Mouse (Mus musculus) lung, postnatal 14 days (tissue): ENCODE results near the gene Ldlrad3.
A peak's percentile ranks its signal among the peaks of the same experiment; 100 is the strongest.

Experiments used
- DNase-seq: peaks from one replicate; pipeline ENCODE4 v3.0.0; 2021

The Ldlrad3 gene

DNA sequence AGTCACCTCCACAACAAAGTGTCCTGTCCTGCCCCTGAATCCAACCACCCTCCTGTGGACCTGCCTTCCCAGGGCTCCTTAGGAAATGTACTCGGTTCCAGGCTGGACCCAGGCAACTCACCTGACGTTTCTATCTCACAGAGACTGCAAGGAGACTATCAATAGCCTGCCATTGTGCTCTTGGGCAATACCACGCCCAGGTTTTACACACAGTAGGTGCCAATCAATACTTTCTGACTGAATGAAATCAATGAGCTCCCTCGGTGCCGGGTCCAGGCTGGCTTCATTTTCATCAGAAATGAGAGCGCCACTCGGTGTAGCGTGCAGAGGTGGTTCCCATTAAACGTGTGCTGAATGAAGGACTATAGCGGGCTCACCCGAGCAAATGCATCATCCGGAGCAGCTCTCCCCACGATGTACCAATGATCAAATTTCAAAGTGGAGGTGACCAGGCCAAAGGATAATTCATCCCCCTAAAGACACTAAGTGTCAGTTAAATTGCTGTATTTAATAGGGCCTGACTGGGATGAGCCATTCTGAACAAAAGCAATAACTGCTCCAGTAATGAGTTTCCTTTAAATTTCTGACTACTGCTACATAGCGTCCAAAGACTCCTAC lies 43.4 kb downstream of the Ldlrad3 start:
- DNase-seq, result no peak

DNA sequence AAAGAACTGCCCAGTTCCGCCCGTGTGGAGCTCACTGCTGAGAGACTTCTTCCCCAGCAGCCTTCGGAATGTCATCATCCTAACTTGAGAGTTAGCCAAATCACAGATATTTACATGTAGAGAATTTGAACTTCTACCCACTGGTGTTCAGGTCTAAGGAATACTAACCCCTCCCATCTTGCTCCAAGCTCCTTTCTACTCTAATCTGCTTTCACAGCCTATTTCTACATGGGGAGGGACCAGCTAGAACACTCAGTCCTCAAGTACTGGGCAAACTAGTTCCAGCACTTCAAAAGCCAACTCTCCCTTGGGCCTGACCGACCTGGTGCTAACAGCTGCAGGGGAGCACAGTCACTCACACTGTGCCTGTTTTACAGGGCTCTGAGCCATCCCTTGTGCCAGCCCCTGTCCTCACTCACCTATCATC lies 44.0 kb downstream of the Ldlrad3 start:
- DNase-seq, result peak; percentile 51

DNA sequence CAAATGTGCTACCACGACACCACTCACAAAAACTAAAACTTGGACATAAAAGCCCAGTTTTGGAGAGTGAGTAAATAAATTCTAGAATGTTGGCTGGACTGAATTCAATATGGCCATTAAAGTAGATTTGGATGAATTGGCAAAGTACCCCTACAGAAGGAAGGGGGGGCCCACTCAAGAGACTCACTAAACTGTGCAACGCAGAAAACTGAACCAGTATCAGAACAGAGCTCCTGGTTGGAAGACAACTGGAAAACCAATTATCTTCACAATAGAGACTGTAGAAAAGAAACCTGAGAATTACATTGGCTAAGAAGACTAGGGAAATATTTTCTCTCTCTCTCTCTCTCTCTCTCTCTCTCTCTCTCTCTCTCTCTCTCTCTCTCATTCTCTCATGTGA lies 45.0 kb downstream of the Ldlrad3 start:
- no peak for DNase-seq

DNA sequence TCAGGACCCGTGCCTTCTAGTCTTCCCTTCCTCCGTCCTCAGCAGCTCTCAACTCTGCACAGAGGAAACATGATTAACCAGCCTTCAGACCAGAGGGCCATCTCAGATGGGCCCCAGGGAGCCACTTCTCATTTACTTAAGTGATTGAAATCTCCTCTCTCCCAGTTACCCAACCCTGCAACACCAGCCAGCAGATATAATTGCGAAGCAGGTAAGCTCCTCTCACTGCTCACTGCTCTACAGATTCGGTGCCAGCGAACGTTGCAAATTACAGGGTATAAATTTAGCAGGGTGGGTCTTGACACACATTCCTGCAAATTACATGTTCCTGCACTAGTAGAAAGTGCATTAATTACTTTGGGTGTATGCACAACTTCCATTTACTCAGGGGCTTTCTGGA lies 48.3 kb downstream of the Ldlrad3 start:
- DNase-seq, result no peak

DNA sequence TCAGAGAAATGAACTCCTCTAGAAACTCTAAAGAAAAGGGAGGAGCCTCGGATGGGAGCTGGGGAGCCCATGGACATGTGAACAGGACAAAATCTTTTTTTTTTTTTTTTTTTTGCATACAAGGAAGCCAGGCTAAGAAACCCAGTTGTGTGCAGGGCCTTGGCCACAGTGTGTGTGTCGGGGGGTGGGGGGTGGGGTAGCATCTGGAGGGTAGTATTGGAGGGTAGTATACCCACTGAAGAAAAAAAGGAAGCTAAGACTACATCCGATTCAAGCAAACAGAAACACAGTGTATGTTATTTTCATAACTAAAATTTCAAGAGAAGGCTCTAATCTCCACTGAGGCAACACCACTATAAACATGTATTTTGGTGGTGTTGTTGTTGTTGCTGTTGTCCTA lies 50.0 kb downstream of the Ldlrad3 start:
- DNase-seq, result no peak

DNA sequence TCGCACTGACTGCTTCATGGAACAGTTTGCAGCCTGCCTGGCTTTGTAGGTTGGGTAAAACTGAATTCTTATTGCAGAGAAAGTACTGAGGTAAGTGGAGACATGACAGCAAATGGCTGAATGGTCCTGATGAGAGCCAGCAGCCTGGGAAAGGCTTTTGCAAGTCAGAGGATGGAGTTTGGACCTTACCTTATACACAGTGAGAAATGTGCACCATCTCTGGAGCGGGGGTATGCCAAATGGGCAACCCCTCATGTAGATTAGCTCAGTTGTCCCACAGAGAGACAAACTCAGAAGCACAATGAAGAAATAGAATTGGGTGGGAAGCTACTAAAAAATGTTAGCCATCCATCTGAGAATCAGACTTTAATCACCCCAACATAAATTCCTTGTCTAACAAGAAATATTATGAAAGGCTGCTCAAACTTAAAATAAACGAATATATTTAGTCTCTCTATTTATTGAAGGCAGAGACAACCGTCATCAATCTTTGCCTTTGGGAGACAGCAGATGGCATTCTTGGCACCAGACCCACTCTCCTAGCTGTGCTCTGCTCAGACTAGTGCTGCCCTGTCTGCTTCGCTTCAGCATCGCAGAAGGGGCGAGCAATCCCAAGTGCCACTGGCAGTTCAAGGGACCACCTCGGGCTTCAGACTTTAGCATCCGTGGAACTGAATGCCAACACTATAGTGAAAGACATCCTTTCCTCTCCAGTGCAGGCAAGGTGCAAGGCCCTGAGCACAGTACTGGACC lies 51.5 kb downstream of the Ldlrad3 start:
- DNase-seq, result no peak

DNA sequence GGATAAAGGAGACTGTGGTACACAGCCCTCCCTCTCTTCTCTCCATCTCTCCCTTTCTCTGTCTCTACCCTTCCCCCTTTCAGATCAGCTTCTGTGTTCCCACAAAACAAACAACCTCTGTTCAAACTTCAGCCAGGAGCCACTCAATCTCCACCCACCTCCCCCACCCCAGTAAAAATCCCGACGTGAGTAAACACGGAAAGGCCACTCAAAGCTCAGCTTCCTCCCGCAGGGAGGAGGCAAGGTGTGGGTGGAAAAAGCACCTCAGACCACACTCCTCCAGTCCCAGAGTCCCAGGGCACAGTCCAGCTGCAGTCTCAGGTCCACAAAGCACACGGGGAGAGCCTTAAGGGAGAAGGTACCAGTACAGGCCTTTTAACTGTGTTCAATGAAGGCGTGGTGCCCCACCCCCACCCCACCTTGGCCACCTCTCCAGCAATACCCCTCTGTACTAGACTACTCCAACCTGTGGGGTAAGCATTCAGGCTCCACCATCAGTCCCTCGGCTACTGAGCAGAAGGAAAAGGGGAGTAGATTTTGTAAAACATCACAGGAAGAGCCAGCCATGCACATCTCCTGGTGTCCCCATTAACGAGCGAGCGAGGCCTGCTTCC lies 53.1 kb downstream of the Ldlrad3 start:
- peak; percentile 18 for DNase-seq

DNA sequence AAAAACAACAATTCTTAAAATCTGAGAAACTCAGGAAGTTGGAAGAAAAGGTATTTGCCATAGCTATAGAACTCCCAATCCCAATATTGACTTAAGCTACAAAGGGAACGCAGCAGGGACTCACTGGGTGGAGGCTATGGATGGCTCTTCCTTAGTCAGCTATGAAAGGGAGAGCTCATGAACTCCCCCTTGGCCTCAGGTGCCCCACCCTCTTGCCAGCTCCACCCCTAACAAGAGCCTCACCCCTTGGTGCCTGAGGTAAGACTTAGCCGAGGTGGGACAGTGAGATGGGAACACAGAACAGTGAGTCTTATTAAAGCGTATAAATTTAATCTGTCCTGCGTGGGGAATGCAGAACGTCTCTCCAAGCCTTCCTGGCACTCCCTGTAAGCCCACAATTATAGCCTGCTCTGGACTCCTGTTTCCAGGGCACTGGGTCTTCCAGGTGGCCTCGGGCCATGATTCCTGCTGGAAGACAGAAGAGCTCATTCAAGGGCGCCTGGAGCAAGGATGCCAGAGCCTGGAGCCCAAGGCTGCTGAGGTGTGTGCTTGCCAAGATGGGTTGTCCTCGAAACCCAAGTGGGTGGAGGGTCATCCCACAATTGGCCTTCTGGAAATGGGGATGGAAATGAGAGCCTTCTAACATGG lies 55.9 kb downstream of the Ldlrad3 start:
- no peak for DNase-seq

DNA sequence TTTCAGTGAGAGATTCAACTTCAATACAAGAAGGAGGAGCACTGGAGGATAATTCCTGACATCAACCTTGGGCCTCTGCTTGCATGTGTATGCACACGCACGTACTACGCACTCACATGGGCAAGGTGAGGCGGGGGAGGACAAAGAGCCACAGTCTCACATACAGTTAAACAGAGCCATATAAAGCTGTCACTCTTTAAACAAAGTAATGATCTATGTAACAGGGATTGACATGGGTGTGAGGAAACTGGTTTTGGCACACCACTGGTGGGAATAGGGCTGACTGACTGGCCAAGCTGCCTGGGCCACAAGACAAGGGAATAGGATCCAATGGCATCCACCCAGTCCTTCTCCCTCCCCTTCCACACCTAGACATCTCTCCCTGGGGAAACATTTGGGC lies 57.0 kb downstream of the Ldlrad3 start:
- no peak for DNase-seq

DNA sequence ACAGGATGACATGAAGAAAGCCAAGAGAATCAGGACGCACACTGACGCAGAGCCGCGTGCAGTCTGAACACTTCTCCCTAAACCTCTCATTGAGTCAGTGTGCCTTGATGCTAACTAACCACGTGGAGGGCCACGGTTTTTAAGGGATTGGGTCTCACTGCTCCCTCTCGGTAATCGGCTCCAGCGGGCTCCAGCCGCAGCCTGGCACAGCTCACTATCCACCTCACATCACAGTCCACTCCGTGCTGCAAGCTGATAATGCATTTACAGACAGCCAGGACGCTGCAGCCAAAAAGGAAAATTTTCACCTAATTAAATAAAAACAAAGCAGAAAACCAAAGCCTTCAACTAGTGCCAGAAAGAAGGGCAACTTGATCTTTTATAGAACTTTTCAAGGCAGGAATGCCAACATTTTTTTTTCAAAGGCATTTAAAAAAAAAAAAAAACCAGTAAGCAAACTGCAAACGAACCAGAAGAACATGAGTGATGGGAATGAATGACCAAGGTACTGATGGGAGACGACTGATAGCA lies 57.6 kb downstream of the Ldlrad3 start:
- DNase-seq, result no peak

DNA sequence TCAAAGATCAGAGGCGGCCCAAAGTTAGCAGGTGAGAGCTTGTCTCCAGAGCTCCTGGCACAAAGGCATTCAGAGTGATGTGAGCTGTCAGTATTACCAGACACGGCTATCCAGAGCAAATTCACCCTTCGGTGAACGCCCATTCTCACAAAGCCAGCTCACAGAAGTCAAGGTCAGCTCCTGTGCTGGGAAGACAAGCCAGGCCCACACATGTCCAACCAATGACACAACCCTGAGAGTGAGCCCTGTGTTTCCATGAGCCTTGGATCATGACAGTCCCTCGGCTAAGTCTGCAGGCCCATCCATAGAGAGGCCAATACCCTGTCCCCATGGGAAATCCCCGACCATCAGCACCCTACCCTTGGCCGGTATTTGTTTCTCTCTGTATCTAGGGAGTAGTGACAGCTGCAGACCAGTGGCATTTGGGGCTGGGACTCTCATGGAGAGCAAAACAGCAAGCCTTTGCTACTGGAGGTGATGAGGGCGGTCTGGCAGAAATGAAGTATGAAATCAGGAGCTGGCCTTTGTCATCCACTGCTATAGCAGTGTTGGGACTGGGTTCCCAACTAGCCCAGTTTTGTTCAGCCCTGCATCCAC lies 58.3 kb downstream of the Ldlrad3 start:
- DNase-seq, result no peak

DNA sequence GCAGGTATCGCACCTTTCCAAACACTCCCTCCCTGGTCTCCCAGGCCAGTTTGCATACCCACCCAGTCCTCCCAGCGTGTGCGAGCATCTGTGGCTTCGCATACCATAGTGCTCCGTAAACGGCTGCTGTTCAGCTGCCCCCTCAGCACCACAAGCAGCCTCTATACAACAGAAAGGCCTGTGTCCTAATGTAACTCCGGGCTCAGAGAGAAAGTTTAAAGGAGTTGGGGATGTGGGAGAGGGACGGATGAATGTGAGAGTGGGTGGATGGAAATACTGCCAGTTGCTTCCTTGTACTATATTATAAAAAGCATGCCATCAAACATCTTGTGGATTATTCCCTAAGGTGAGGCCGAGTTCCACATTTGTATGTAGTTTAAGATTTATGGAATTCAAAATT lies 59.0 kb downstream of the Ldlrad3 start:
- no peak for DNase-seq

DNA sequence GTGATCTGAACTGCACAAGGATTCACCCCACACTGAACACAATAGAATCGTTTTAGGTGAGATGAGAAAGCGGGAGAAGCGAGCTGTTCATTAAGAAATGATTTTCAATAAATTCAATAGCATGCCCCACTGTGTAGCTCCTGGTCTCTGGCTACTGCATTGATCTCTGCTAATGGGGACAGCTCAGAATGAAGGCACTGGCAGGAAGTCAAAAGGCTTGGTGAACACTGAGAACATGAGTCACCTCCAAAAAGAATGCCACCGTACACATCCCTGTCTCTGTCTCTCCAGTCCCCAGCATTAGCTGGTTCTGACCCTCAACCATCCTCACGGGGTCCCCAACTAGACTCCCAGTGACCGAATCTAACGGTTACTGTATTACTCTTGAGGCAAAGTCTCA lies 60.1 kb downstream of the Ldlrad3 start:
- no peak for DNase-seq

DNA sequence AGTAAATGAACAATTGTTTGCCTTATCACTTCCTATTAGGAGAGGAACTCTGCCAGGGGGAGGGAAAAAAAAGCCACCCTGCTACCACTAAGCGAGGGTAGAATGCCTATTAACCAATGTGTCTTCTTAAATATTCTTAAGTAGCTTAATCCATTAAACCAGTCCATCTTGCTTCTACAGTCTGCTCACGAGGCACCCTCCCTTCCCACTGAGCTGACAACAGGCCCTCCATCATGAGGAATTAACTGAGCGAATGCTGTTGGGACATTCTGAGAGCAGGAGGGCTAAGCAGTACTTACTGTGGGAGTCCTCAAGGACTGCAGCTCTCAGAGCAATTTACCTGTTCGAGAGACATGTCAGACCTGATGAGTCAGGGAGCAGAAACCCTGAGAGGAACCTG lies 61.1 kb downstream of the Ldlrad3 start:
- DNase-seq, result no peak

DNA sequence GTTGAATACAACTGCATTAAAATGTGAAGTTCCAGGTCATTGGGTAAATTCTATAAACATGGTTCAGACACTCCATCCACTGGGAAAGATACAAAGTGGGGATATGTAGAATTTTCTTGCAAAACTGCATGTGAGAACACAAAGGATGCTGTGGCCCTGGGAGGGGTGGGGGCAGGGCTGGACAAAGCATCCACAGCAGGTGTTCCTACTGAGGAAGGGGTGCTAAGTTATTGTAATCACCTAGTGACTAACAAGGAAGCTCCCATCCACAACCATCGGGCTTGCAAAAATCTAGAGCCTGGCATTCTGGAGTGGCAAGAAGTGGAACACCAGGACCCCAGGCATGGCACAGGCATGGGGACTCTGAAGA lies 64.1 kb downstream of the Ldlrad3 start:
- no peak for DNase-seq

DNA sequence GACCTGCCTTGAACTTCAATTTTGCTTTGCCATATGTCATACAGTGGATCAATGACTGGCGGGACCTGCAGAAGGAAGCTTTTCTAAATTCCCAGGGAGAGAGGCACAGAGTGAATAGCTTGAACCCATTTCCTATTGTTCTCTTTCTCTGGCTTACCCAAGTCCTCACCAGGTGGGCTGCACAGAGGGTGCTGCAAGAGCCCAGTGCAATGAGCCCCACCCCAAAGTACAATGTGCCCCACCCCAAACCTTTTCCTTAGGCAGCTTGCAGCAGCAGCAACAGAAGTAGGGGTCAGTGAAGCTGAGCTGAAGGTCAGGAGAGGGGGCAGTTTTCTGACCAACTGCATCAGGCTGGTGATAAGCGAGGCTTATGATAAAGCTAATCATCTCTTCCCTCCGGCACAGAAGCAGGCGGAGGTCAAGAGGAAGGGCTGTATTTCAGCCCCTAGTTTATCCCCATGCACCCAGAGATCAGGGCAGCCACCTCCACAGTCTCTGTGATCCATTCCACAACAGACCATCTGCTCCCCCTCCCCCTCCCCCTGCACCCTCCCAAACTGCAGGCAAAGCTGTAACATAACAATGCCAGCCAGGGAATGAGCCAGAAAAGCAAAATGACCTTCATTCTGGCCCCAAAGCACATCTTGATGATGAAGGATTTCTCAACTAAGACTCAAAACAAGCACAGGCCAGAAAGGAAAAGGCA lies 64.6 kb downstream of the Ldlrad3 start:
- no peak for DNase-seq

DNA sequence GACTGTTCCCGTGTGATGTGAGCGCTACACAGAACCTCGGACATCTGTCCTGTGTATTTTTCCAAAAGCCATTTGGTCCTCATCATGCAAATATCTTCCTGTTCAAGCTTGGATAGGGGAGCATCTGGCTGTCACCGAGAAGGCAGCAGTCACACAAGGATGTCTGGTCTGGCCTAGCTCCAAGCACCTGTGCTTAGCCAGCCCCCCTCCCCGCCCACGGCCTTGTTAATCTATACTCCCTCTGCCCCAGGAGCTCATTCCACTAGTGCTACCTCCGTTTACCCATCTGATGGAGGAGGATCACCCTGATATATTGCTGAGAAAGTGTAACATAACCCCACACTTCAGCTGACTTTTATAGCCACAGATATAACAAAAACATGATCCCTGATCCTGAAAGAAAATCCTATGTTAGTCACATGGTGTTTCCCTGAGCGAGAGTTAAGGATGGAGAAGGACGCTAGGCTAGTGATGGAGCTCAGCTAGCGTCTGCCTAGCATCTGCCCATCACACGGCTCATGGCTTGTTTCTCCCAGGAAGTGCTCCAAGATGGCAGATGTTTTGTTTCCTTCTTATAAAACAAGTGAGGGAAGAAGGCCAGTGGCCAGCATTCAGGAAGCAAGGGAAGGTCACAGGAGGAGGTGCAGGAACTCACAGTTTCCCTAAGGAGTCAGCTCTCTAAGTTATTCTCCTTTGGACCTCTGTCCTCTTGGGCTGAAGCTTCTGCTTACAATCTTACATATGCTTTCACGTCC lies 66.3 kb downstream of the Ldlrad3 start:
- DNase-seq, result no peak

DNA sequence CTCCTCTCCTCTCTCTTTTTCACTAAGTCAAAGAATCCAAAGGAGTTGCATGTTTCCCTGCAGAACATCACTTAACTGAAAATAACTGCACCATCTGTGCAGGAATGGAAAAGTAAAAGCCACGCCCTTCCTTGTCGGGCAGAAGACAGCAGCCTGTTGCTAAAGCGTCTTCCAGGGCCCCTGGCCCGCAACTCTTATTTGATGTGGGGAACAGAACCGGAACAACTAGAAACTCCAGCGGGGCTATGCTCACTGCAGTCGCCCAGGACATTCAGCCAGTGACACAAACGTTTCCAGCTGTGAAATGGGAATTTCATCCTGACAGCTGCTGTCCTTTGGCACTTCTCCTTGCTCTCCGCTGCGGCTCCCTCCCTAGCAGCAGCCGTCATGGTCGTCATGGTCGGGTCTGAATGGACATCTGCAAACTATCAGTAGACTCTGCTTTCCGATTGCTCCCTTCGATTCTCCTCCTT lies 67.2 kb downstream of the Ldlrad3 start:
- no peak for DNase-seq

DNA sequence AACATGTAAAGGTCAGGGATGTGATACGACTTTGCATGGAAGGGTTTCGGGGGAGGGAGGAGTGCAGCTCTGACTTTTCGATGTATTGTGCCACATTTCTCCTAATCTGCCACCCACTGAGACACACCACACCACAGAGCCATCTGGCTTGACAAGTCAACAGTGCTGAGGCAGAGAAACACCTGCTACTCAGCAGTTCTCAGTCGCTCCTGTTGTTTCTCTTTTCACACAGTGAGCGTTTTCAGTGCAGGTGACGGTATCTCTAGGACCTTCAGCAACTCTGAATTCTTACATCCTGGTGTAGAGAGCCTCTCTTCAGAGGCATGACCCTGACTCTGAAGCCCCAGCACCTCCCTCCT lies 68.8 kb downstream of the Ldlrad3 start:
- no peak for DNase-seq

DNA sequence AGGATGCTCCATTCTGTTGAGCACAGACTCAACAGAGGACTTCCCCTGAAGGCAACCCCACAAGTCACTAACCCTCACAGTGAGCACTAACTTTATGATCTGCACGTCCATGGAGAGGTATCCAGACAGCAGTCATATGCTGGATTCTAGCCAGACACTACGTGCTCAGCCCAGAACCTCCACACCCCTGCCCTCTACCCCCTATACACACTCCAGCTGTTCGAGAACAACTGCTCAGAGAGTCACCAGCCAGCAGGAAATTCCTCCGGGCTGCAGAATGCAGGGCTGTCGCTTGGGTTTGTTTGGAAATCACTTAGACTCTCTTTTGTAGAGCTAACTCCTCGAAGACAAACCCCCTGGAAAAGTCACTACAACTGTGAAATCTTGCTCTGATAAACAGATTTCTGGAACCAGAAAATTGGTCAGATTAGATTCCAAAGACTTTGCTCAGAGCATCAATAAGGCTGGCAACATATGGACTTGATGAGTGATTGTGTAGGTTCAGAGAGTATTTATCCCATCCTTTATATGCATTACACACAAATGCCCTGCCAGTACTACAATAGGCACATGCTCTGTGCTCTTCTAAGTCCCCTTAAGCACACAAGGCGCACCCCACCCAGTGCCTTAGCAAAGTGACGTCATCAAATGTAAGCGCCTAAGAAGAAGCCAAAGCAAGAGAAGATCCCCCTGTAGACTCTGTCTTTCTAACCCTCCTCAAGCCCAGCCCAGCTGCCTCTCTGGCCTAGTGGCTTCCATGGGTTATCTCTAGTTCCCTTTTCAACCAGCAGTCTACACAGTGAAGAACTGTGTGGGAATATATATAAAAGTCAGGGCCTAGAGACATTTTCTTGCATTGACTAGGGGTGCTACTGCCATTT lies 69.4 kb downstream of the Ldlrad3 start:
- DNase-seq, result no peak

DNA sequence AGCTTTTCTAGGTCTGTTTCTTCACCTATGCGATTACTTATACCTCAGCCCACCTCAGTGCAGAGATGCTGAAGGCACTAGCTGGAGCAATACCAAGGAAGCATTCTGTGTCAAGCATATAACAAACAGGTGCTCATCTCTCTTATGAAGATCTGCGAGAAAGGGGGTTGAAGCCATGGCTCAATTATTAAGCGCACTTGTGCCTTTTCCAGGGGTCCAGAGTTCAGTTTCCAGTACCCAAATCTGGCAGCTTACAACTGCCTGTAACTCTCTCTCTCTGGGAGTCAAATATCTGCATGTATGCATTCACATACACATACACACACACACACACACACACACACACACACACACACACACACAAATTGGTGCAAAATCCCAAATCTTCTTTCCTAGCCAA lies 72.4 kb downstream of the Ldlrad3 start:
- DNase-seq, result no peak
